Mouse (Mus musculus) megakaryocyte-erythroid progenitor cell, adult 5-6 weeks (primary cell): ENCODE measurements around the gene Foxd3. TPM values are rescaled to one million over a fixed set of nuclear protein-coding genes. Genes with fewer than 3 reads are reported as not detected.

Source experiments
- total RNA-seq, 2 experiments: library from RNA; stranded (forward) in 1 of 2; stranded (reverse) in 1 of 2; fragments of 200-1000, 215-1000 nt in 1 of 2; fragments of >200 nt in 1 of 2; fragmentation: Nextera tagmentation in 1 of 2; gene quantifications; 2 replicates each; pipeline ENCODE4 v1.2.3; 2014 to 2017

Foxd3 gene
- total RNA-seq, 2 experiments from 2014 or later = not detected

Other genes starting within 250 kb of the Foxd3 start
- 13.7 and 26.6 TPM in 2 replicates for gene Alg6, start 59.4 kb downstream of the Foxd3 start, total RNA-seq (2014; fragmentation: Nextera tagmentation)
- 15.4 and 18.5 TPM in 2 replicates for gene Alg6, start 59.4 kb downstream of the Foxd3 start, total RNA-seq (2017)
- 8.0 and 8.8 TPM in 2 replicates for gene Efcab7, start 172.9 kb downstream of the Foxd3 start, total RNA-seq (2014; fragmentation: Nextera tagmentation)
- gene Efcab7, start 172.9 kb downstream of the Foxd3 start, total RNA-seq (2017) = 0.42 and 3.0 TPM in 2 replicates